Mouse (Mus musculus) liver, embryonic 15.5 days (tissue): ENCODE results near the gene Gm28168. TPM values are rescaled to one million over a fixed set of nuclear protein-coding genes. Genes with fewer than 3 reads are reported as not detected.
"Not testable (repeated sequence)": the region's sequence is repeated elsewhere in the genome, so short reads cannot be mapped to it uniquely, and the experiment has no call there.

Experiments used
- ATAC-seq: fragments of 200-750 bp; cut with Nextera tagmentation; 2 replicates; pipeline ENCODE4 v1.8.0; 2017; ENCODE audit warnings: moderate number of reproducible peaks, mild to moderate bottlenecking, moderate library complexity; ENCODE audit not compliant: insufficient read depth
- H3K27ac ChIP-seq: fragments of 300-500 bp; sonication (generic); replicated peaks from 2 replicates; pipeline ENCODE4 v1.5.1; 2015; ENCODE audit warnings: mild to moderate bottlenecking, inconsistent platforms
- H3K27me3 ChIP-seq: fragments of 300-500 bp; sonication (generic); 2 replicates; pipeline ENCODE4 v1.6.1; 2015; ENCODE audit warnings: mild to moderate bottlenecking, inconsistent platforms
- H3K36me3 ChIP-seq: fragments of 300-500 bp; sonication (generic); replicated peaks from 2 replicates; pipeline ENCODE4 v1.6.1; 2015; ENCODE audit warnings: moderate library complexity, mild to moderate bottlenecking, inconsistent platforms
- H3K4me1 ChIP-seq: fragments of 300-500 bp; sonication (generic); replicated peaks from 2 replicates; pipeline ENCODE4 v1.6.1; 2015; ENCODE audit warnings: inconsistent platforms
- H3K4me2 ChIP-seq: fragments of 300-500 bp; sonication (generic); 2 replicates; pipeline ENCODE4 v1.6.1; 2015; ENCODE audit warnings: moderate library complexity, mild to moderate bottlenecking, inconsistent platforms
- H3K4me3 ChIP-seq: fragments of 300-500 bp; sonication (generic); replicated peaks from 2 replicates; pipeline ENCODE4 v1.5.1; 2015; ENCODE audit warnings: mild to moderate bottlenecking, inconsistent platforms
- H3K9ac ChIP-seq: fragments of 300-500 bp; sonication (generic); 2 replicates; pipeline ENCODE4 v1.6.1; 2015; ENCODE audit warnings: moderate library complexity, mild to moderate bottlenecking, inconsistent platforms
- H3K9me3 ChIP-seq: fragments of 300-500 bp; sonication (generic); replicated peaks from 2 replicates; pipeline ENCODE4 v1.6.1; 2016; ENCODE audit warnings: inconsistent platforms
- WGBS: fragments of 180-500 bp; shearing (Covaris S2); methylation state at CpG from one replicate; pipeline ENCODE4 v1.1.7; 2015; ENCODE audit warnings: mixed read lengths; ENCODE audit not compliant: insufficient replicate concordance; 5-methylcytosine and 5-hydroxymethylcytosine counted together
- polyA plus RNA-seq: library from polyadenylated mRNA; unstranded; fragments of >200 nt; fragmentation: Nextera tagmentation; extraction: Ambion mirVana; gene quantifications from 2 replicates; pipeline ENCODE4 v1.2.1, GENCODE M21; 2015

Gene Gm28168
- polyA plus RNA-seq: not detected in 2 replicates

- not testable (repeated sequence) for H3K4me2 ChIP-seq, H3K4me1 ChIP-seq, H3K36me3 ChIP-seq, H3K27me3 ChIP-seq, H3K4me3 ChIP-seq, H3K9me3 ChIP-seq, H3K9ac ChIP-seq, H3K27ac ChIP-seq, ATAC-seq
- 30% methylated on average over 1 of the region's 1 CpGs for WGBS
These were observed at the start of gene Gm28168 for GRCm38 (mm10) chr1:117927715-117928114. Gene Gm28168 (plus strand): TSS chr1:117928015.

- WGBS: 56% methylated on average over 4 of the region's 4 CpGs
- H3K4me1 ChIP-seq: no peaks in the 10 kb centered on the region
- no peak for ATAC-seq
- no peak within 1 kb of the TSS for H3K4me3 ChIP-seq
- H3K9me3 ChIP-seq: no peaks in the 10 kb centered on the region
- no peak within 1 kb of the TSS for H3K9ac ChIP-seq
- no peaks in the 10 kb centered on the region for H3K27me3 ChIP-seq
- no peak within 1 kb of the TSS for H3K4me2 ChIP-seq
- no peak within 1 kb of the TSS for H3K27ac ChIP-seq
- H3K36me3 ChIP-seq: no peaks in the 10 kb centered on the region
These were observed 37.8 kb downstream of the Gm28168 start, which contains the start of gene Gm7145 for GRCm38 (mm10) chr1:117965639-117966038. Gene Gm7145 (plus strand): TSS chr1:117965939.

Other genes with a start within 250 kb of the Gm28168 start
- not detected in 2 replicates for gene Gm28363, start 230.9 kb upstream of the Gm28168 start, polyA plus RNA-seq
- not detected in 2 replicates for gene B020011L13Rik, start 146.9 kb upstream of the Gm28168 start, polyA plus RNA-seq
- not detected in 2 replicates for gene Gm28360, start 97.9 kb upstream of the Gm28168 start, polyA plus RNA-seq
- gene Gm7145, start 37.9 kb downstream of the Gm28168 start, polyA plus RNA-seq: not detected in 2 replicates
- 0.02 and 0.06 TPM in 2 replicates for gene Gm29106, start 248.5 kb downstream of the Gm28168 start, polyA plus RNA-seq